Mouse (Mus musculus): Measurements from ENCODE around the gene Mrpl53.

- TF ChIP-seq CTCF (IDR thresholded peaks at IDR 0.05; ENCODE audit: control insufficient read depth, insufficient read depth, insufficient read length) = no peak
- TF ChIP-seq FOSL1 (IDR thresholded peaks at IDR 0.05; ENCODE audit: insufficient read depth, low read length, poor library complexity, severe bottlenecking) = no peak
- no peak for TF ChIP-seq CEBPB (IDR thresholded peaks at IDR 0.05; ENCODE audit: low read depth)
Observed at GRCm38 (mm10) chr6:83084477-83084876, 24.4 kb upstream of the Mrpl53 start.

Measured in C2C12 (cell line).